Comparison of ENCODE assay signal across 8 mouse cellular contexts in genomic region chr5:73937799-73938198, GRCm38 (mm10).
A peak's percentile ranks its signal among the peaks of the same experiment; 100 is the strongest.
DNase-seq lines count a peak whose midpoint lies in the region; ATAC-seq and TF ChIP-seq lines count a peak whose summit lies in the region.

No protein-coding gene starts in this region.

- no peak overlapping the region for H3K9ac ChIP-seq in kidney, embryonic 15.5 days

- H3K4me2 ChIP-seq in kidney, embryonic 15.5 days, result no peak overlapping the region

- no peak for ATAC-seq in kidney, embryonic 15.5 days (replicated peaks; ENCODE audit: low FRiP score)

- no peak overlapping the region for H3K4me3 ChIP-seq in kidney, adult 2 months (ENCODE audit: insufficient read depth, low read depth, low read length)
- no peak overlapping the region for H3K4me3 ChIP-seq in kidney, embryonic 15.5 days (replicated peaks)
- H3K4me3 ChIP-seq in E14TG2a.4 (replicated peaks; ENCODE audit: low read length), result no peak overlapping the region
- no peak overlapping the region for H3K4me3 ChIP-seq in lung, adult 2 months (replicated peaks; ENCODE audit: extremely low read depth, low read depth, low read length)

- no peaks in the 10 kb centered on the region for H3K27me3 ChIP-seq in kidney, adult 2 months (replicated peaks; ENCODE audit: control insufficient read depth, insufficient read depth, low read length)
- no peaks in the 10 kb centered on the region for H3K27me3 ChIP-seq in kidney, embryonic 15.5 days
- no peaks in the 10 kb centered on the region for H3K27me3 ChIP-seq in E14TG2a.4 (ENCODE audit: insufficient read depth, low read length)

- WGBS in kidney, adult 2 months, result 70% methylated on average over 2 of the region's 2 CpGs
- 47% methylated on average over 2 of the region's 2 CpGs for WGBS in kidney, embryonic 15.5 days
- WGBS in lung, adult 2 months, result 45% methylated on average over 2 of the region's 2 CpGs

- no peaks in the 10 kb centered on the region for H3K9me3 ChIP-seq in kidney, embryonic 15.5 days (replicated peaks)
- H3K9me3 ChIP-seq in E14TG2a.4 (ENCODE audit: low read length), result no peaks in the 10 kb centered on the region

- DNase-seq in kidney, adult 2 months, result peak; percentile 44
- DNase-seq in adrenal gland, postnatal 10 days, result peak; percentile 43
- DNase-seq in embryo, embryonic 10.5 days (ENCODE audit: low spot score), result peak; percentile 69
- DNase-seq in lung, adult 2 months, result peak; percentile 23
- no peak for DNase-seq in urinary bladder, postnatal 10 days (ENCODE audit: low spot score)
- DNase-seq in left cerebral cortex, adult 8-10 months (ENCODE audit: low spot score in 2 of 2), result no peak

- no peaks in the 10 kb centered on the region for H3K36me3 ChIP-seq in kidney, adult 2 months (ENCODE audit: control insufficient read depth, insufficient read depth, low read length)
- no peaks in the 10 kb centered on the region for H3K36me3 ChIP-seq in kidney, embryonic 15.5 days
- H3K36me3 ChIP-seq in E14TG2a.4 (ENCODE audit: insufficient read depth, low read length), result no peaks in the 10 kb centered on the region

- H3K4me1 ChIP-seq in kidney, adult 2 months (ENCODE audit: control insufficient read depth, insufficient read depth, low read length), result no peaks in the 10 kb centered on the region
- no peaks in the 10 kb centered on the region for H3K4me1 ChIP-seq in kidney, embryonic 15.5 days
- no peaks in the 10 kb centered on the region for H3K4me1 ChIP-seq in E14TG2a.4 (replicated peaks; ENCODE audit: low read depth, low read length)
- no peaks in the 10 kb centered on the region for H3K4me1 ChIP-seq in lung, adult 2 months (ENCODE audit: control insufficient read depth, insufficient read depth, low read length)

- TF ChIP-seq POLR2A in kidney, adult 2 months (IDR thresholded peaks at IDR 0.05; ENCODE audit: low read depth, low read length), result no peak
- no peak for TF ChIP-seq POLR2A in lung, adult 2 months (IDR thresholded peaks at IDR 0.05; ENCODE audit: borderline replicate concordance, extremely low read depth, low read depth, low read length)

- no peak overlapping the region for H3K27ac ChIP-seq in kidney, adult 2 months (ENCODE audit: insufficient read depth, low read depth, low read length)
- H3K27ac ChIP-seq in kidney, embryonic 15.5 days, result no peak overlapping the region

- peak; percentile 83 for TF ChIP-seq CTCF in kidney, adult 2 months (conservative IDR thresholded peaks at IDR 0.05; ENCODE audit: insufficient read depth, insufficient read length, low read depth, low read length)
- TF ChIP-seq CTCF in E14TG2a.4 (conservative IDR thresholded peaks at IDR 0.05; ENCODE audit: low read length), result peak; percentile 95
- peak; percentile 83 for TF ChIP-seq CTCF in lung, adult 2 months (IDR thresholded peaks at IDR 0.05; ENCODE audit: insufficient read depth, low read length)

Comparison
In these comparisons a context has a peak if more than half of its experiments do, and no peak if none do; other contexts are left out.
1. DNase-seq: peak in kidney, adult 2 months (single experiment), adrenal gland, postnatal 10 days (single experiment), embryo, embryonic 10.5 days (single experiment) and lung, adult 2 months (single experiment); none in urinary bladder, postnatal 10 days (single experiment) and left cerebral cortex, adult 8-10 months (0 of 2).
2. Peak in every context shown above with its lines, with median percentiles within 50 percentile points of each other: CTCF ChIP-seq.